Mouse (Mus musculus) gastrocnemius, adult 8-10 months (tissue): ENCODE results near the gene Serpinb1c. TPM values are rescaled to one million over a fixed set of nuclear protein-coding genes. Genes with fewer than 3 reads are reported as not detected.
"Not testable (repeated sequence)": the region's sequence is repeated elsewhere in the genome, so short reads cannot be mapped to it uniquely, and the experiment has no call there.

Experiments used
- DNase-seq, 2 experiments: peaks; one replicate each; pipeline ENCODE4 v3.0.0; 2022; ENCODE audit warnings: low spot score in 2 of 2
- total RNA-seq, 4 experiments: library from RNA; stranded (reverse); gene quantifications; 2 replicates each; pipeline ENCODE4 v1.2.4; 2022

The Serpinb1c gene
- total RNA-seq, result 1 to 10 TPM; 1.2 to 3.9 (median 2.1) TPM

DNA sequence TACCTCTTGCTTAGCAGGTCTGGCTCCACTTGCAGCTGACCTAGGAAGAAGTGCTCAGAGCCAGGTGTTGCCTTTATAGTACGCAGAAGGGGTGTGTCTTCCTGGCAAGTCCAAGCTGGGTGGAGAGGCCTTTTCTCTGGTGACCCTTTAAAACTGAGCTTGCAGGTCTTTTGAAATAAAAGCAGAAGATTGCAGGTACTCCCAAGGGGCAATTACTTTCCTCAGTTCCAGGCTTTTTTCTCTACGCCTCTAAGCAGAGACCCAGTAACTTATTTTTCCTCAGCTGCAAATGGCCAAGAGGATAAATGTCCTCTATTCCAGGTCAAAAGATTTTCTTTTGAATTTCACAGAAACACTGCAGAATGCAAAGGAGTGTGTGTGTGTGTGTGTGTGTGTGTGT is at the start of gene Serpinb1c:
Gene Serpinb1c (minus strand): TSS at position 101 of the 400 bp plus-strand sequence.
- DNase-seq, result no peak

GRCm38 (mm10) chr13:32939191-32939590 is 41.2 kb upstream of the Serpinb1c start:
- DNase-seq, result not testable (repeated sequence)

- not testable (repeated sequence) for DNase-seq
Observed at GRCm38 (mm10) chr13:32938275-32938674, 40.3 kb upstream of the Serpinb1c start.

GRCm38 (mm10) chr13:32934706-32935381 is 36.8 kb upstream of the Serpinb1c start:
- no peak for DNase-seq

- no peak for DNase-seq
Observed at GRCm38 (mm10) chr13:32929107-32929750, 31.2 kb upstream of the Serpinb1c start.

GRCm38 (mm10) chr13:32927241-32927640 is 29.2 kb upstream of the Serpinb1c start:
- no peak for DNase-seq

DNA sequence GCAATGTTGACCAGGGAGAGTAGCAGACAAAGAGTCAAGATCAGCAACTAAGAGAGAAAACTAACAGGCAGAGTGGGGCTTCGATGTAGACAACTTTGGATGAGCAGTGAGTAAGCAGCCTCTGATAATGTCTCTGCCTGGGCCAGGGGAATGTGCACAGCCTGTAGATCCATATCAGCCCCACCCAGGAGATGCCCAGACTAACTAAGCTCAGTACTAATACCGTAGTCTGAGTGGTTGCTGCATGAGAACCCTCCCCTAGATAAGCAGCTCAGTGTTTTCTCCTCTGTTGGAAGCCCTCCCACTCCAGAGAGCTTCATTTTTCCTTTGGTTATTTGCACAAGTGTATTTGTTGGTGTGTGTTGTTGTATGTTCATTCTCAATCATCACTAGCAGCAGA is 28.6 kb upstream of the Serpinb1c start:
- DNase-seq, result no peak

DNA sequence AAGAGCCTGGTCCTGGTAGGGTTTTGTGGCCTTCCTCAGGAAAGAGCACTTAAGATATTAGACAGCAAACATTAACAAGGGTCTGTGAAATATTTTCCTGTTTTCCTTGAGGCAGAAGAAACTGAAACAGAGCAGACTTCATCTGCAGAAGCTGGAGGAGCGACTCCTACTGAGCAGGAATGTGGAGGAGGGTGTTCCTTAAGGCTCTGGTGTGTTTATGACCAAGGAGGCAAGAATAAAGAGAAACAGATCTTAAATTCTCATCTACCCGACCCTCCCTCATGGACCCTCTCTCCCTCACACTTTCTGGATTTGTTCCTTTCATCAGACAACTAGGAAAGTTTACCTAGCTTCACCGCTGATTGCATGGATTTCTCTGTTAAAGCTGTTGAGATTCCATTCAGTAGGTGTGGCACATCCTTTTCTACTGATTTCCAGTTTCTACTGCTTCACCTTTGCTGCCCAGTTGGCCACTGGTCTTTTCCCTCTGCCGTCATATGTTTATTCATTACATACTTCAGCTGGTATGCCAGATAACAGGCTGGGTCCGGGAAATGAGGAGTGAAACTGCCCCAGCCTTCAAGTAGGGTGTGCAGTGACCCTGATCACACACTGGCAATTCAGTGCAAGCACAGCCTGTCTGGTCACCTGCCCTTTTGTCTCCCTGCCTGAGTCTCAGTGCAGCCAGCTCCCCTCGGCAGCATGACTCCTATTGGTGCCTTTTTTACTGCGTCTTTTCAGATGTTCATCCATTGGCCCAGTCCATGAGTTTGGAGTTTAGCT is 26.8 kb upstream of the Serpinb1c start:
- DNase-seq, result no peak

DNA sequence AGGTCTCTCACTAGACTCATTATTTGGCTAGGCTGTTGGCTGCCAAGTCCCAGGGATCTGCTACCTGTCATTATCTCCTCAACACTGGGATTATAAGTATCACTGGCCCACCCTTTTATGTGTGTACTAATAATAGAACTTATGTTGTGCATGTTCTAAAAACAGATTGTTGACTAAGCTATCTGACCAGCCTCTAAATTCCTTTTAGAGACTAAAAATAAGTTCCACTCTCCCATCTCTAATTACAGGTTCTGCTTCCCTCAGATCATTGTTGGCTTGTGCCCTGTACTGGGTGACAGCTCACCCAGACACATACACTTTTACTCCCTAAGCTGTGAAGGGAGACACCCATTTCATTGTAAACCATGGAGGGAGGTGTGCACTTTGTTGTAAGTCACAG is 24.6 kb upstream of the Serpinb1c start:
- DNase-seq, result no peak

GRCm38 (mm10) chr13:32912770-32913380 is 14.9 kb upstream of the Serpinb1c start:
- no peak for DNase-seq

- DNase-seq, result no peak
Observed at GRCm38 (mm10) chr13:32908182-32908581, 10.2 kb upstream of the Serpinb1c start.

GRCm38 (mm10) chr13:32903211-32903873 is 5.3 kb upstream of the Serpinb1c start:
- DNase-seq, result peak; percentile 84 to 86

GRCm38 (mm10) chr13:32902481-32903015 is 4.5 kb upstream of the Serpinb1c start:
- DNase-seq, result peak; percentile 33 to 39

- DNase-seq, result no peak
Observed at GRCm38 (mm10) chr13:32900639-32901038, 2.6 kb upstream of the Serpinb1c start.

DNA sequence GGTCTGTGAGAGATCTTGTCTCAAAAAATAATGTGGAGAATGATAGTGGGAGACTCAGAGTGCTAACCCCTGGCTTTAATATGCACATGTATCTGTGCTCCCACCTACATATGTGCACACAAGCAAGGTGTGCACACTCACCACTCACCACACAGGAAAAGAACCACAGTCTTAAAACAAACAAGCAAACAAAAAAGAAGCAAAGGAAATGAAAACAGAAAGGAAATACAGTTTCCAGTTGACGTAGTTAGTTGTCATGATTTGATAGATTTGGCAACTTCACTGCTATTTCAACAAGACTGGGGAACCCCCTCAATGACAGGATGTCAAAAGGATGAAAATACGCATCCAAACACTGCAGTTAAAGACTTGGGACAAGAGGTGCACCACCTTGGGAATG is 1.1 kb upstream of the Serpinb1c start:
- not testable (repeated sequence) for DNase-seq

- DNase-seq, result no peak
Observed at GRCm38 (mm10) chr13:32896931-32897330, 1.1 kb downstream of the Serpinb1c start.

GRCm38 (mm10) chr13:32884755-32885154 is 13.3 kb downstream of the Serpinb1c start:
- DNase-seq, result no peak

DNA sequence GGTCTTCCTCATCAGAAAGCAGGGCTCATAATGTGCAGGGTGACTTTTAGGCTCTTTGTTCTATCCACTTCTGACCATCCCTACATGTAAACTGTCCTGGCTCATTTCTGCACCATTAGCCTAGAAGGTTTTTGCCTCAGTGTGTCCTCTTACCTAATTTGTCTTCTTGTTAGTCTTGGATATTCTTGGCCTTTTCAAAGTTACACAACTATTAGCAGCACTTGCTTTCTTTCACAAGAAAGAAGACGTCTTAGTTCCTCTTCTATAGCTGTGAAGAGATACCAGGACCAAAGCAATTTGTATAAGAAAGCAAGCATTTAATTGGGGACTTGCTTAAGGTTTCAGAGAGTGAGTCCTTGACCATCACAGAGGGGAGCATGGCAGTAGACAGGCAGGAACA is 24.1 kb downstream of the Serpinb1c start:
- DNase-seq, result no peak

DNA sequence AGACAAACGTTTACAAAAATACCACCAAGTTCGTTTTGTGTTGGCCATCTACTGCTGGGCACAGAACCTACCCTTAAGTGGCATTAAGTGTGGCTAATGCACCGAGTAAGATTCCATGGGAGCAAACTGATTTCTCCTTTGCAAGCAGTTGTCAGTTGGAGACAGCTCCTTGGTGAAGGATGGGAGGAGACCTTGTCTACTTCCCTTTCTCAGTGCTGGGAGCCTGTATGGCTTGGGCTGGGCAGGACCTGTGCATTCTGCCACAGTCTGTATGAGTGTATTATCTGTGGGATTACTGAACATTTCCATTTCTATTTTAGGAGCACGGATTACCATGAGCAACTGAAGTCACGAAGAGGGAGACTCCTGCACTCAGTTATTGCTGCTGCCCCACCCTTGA is 29.2 kb downstream of the Serpinb1c start:
- no peak for DNase-seq

GRCm38 (mm10) chr13:32868233-32868632 is 29.8 kb downstream of the Serpinb1c start:
- not testable (repeated sequence) for DNase-seq

GRCm38 (mm10) chr13:32867030-32867429 is 31.0 kb downstream of the Serpinb1c start:
- no peak for DNase-seq
